Mouse (Mus musculus) kidney, postnatal 0 days (tissue): ENCODE measurements around the gene Tubgcp6. TPM values are rescaled to one million over a fixed set of nuclear protein-coding genes. Genes with fewer than 3 reads are reported as not detected.

Experiments
- ATAC-seq: fragments of 200-750 bp; cut with Nextera tagmentation; replicated peaks from 2 replicates; pipeline ENCODE4 v1.8.0; 2017; ENCODE audit warnings: low read depth, moderate number of reproducible peaks, moderate TSS enrichment, moderate library complexity; ENCODE audit not compliant: low FRiP score
- DNase-seq: peaks from one replicate; pipeline ENCODE4 v3.0.0-alpha.2; 2016; ENCODE audit warnings: low spot score
- H3K27ac ChIP-seq: fragments of 300-500 bp; sonication (generic); 2 replicates; pipeline ENCODE4 v1.5.1; 2014; ENCODE audit warnings: mild to moderate bottlenecking
- H3K27me3 ChIP-seq: fragments of 300-500 bp; sonication (generic); 2 replicates; pipeline ENCODE4 v1.6.1; 2014; ENCODE audit warnings: low read length, mixed read lengths; ENCODE audit not compliant: insufficient read depth
- H3K36me3 ChIP-seq: fragments of 300-500 bp; sonication (generic); 2 replicates; pipeline ENCODE4 v1.6.1; 2014; ENCODE audit warnings: low read length, mixed read lengths; ENCODE audit not compliant: insufficient read depth
- H3K4me1 ChIP-seq: fragments of 300-500 bp; sonication (generic); replicated peaks from 2 replicates; pipeline ENCODE4 v1.6.1; 2014; ENCODE audit warnings: antibody characterized with exemption, low read length, mixed read lengths; ENCODE audit not compliant: insufficient read depth
- H3K4me2 ChIP-seq: fragments of 300-500 bp; sonication (generic); 2 replicates; pipeline ENCODE4 v1.6.1; 2014; ENCODE audit warnings: mild to moderate bottlenecking, low read length, moderate library complexity, mixed read lengths
- H3K4me3 ChIP-seq: fragments of 300-500 bp; sonication (generic); replicated peaks from 2 replicates; pipeline ENCODE4 v1.5.1; 2014; ENCODE audit warnings: low read depth, low read length
- H3K9ac ChIP-seq: fragments of 300-500 bp; sonication (generic); 2 replicates; pipeline ENCODE4 v1.6.1; 2014; ENCODE audit warnings: low read depth, low read length
- H3K9me3 ChIP-seq: fragments of 300-500 bp; sonication (generic); replicated peaks from 2 replicates; pipeline ENCODE4 v1.6.1; 2016; ENCODE audit warnings: low read length, inconsistent platforms, mixed read lengths
- CTCF ChIP-seq: IDR thresholded peaks from 2 replicates; pipeline ENCODE4 v1.5.1; 2016; ENCODE audit warnings: antibody characterized with exemption, low read depth, mild to moderate bottlenecking, moderate library complexity
- WGBS: fragments of 180-500 bp; shearing (Covaris S2); extraction: QIAGEN DNeasy Blood & Tissue Kit; methylation state at CpG from one replicate; pipeline ENCODE4 v1.1.7; 2014; 5-methylcytosine and 5-hydroxymethylcytosine counted together
- polyA plus RNA-seq: library from polyadenylated mRNA; unstranded; fragments of >200 nt; fragmentation: Nextera tagmentation; extraction: Ambion mirVana; gene quantifications from 2 replicates; pipeline ENCODE4 v1.2.1, GENCODE M21; 2015

Tubgcp6 gene
- polyA plus RNA-seq, 1 experiment from 2014 or later = 6.6 TPM

DNA sequence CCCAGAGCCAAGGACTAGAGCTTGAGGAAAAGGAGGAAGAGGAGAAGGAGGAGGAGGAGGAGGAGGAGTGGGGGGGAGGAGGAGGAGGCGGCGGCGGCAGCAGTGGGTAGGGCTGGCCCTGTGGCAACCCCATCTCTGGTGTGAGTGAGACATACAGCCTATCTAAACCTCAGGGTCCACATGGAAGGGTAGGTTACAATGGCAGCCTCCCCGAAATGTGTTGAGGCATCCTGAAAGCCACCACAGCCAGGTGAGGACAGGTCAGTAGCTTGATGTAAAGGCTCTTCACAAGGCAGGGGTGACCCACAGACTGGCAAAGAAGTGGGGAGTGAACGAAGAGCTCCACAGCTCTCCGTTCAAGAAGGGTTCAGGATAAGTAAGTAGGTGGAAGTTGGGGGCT, 15.6 kb upstream of the Tubgcp6 start:
- peaks cover 19% of the 10 kb centered on the region for H3K4me1 ChIP-seq
- 89% methylated on average over 6 of the region's 6 CpGs for WGBS

DNA sequence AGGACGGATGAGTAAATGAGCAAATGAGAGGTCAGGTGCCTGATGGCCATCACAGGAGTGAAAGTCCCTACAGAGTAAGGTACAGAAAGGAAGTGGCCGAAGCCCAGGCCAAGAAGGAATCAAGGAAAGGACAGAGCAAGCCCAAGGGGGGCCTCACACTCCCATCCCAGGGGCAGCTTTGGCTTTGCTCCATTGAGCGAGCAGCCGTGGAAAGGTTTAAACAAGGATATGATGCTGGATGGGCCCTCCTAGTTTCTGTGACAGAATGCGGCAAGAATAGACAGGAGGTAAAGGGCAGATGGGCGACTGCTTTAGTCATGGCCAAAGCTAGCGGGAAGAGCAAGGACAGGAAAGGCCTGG, 15.1 kb upstream of the Tubgcp6 start:
- Histone ChIP-seq H3K36me3 (no peaks in the 10 kb centered on the region), H3K4me2 (no peak overlapping the region), H3K4me1 (peaks cover 19% of the 10 kb centered on the region), H3K9me3 (no peaks in the 10 kb centered on the region), H3K9ac (no peak overlapping the region), H3K27ac (no peak overlapping the region), H3K27me3 (peaks cover 7% of the 10 kb centered on the region; the same call in 1 of the 2 replicates), H3K4me3 (no peak overlapping the region)
- no peak for DNase-seq
- WGBS = 72% methylated on average over 7 of the region's 7 CpGs
- ATAC-seq = no peak
- TF ChIP-seq CTCF = no peak

More for the DNA sequence above, 15.6 kb upstream of the Tubgcp6 start:
- ATAC-seq (no peak), DNase-seq (no peak)
- no peak overlapping the region for H3K4me2 ChIP-seq
- H3K9ac ChIP-seq = no peak overlapping the region
- H3K4me3 ChIP-seq = no peak overlapping the region
- no peak overlapping the region for H3K27ac ChIP-seq
- TF ChIP-seq CTCF = no peak
- no peaks in the 10 kb centered on the region for H3K9me3 ChIP-seq
- H3K27me3 ChIP-seq = peaks cover 7% of the 10 kb centered on the region; the same call in 1 of the 2 replicates
- no peaks in the 10 kb centered on the region for H3K36me3 ChIP-seq

DNA sequence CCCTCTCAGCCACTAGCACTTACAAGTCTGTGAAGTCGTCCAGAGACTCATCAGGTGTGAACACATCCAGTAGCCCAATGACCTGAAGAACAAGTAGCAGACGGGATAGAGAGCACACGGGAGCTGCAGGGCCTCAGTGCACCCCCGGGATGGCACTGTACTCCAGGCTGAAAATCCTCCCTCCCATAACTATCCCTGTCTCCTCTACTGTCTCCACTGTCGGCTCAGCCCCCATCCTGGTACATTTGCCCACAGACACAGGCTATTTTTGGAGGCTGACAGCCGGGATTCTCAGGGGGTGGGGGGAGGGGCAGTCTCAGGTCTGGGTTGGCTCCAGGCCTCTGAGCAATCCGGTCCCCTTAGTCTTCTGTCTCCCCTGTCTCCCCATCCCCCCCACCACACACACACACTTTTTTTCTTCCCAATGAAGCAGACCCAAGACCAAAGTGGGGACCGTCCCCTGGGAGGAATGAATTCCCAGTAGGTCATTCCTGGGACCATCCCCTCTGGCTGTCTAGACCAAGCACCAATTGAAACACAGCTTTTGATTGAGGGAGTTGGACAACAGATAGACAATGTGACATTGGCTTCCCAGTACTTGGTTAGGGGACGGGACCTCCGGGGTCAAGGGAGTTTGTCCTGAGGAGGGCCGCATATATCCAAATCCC, 14.6 kb upstream of the Tubgcp6 start:
- no peak for ATAC-seq
- H3K27me3 ChIP-seq = peaks cover 7% of the 10 kb centered on the region; the same call in 1 of the 2 replicates

DNA sequence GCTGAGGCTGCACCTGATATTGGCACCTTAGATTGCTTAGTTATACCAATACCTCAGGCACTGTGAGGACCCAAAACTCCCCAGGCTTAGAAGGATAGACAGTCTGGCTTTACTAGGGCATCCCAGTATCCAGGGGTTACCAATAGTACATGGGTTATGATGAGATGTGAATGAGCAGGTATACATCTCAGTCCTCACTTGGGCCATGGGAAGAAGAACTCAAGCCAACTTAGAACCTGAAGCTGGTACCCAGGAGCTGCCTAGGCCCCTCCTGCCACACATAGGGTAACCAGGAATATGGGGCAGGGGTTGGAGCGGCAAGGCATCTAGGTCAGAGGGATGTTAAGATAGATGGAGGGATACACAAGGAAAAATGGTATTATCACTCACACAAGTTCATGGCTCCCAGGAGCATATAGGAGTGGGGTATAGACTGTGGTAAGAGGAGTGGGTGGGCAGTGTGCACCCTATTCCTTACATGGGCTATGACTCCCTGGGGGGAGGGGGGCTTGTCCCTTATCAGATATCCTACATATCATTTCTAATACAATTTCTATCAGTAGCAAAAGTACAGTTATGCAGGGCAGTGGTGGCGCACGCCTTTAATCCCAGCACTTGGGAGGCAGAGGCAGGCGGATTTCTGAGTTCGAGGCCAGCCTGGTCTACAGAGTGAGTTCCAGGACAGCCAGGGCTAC, 13.7 kb upstream of the Tubgcp6 start:
- peaks cover 17% of the 10 kb centered on the region for H3K4me1 ChIP-seq
- H3K36me3 ChIP-seq = no peaks in the 10 kb centered on the region
- no peak overlapping the region for H3K9ac ChIP-seq
- 93% methylated on average over 5 of the region's 5 CpGs for WGBS
- no peak for ATAC-seq
- H3K9me3 ChIP-seq = no peaks in the 10 kb centered on the region
- H3K4me3 ChIP-seq = no peak overlapping the region
- no peak overlapping the region for H3K27ac ChIP-seq
- no peak overlapping the region for H3K4me2 ChIP-seq
- no peak for TF ChIP-seq CTCF
- peaks cover 7% of the 10 kb centered on the region; the same call in 1 of the 2 replicates for H3K27me3 ChIP-seq
- DNase-seq = no peak

More for the DNA sequence above, 14.6 kb upstream of the Tubgcp6 start:
- H3K9me3 ChIP-seq = no peaks in the 10 kb centered on the region
- no peak for TF ChIP-seq CTCF
- H3K36me3 ChIP-seq = no peaks in the 10 kb centered on the region
- H3K4me1 ChIP-seq = peaks cover 19% of the 10 kb centered on the region
- no peak overlapping the region for H3K4me3 ChIP-seq
- no peak for DNase-seq
- H3K4me2 ChIP-seq = no peak overlapping the region
- H3K27ac ChIP-seq = no peak overlapping the region
- no peak overlapping the region for H3K9ac ChIP-seq
- WGBS = 71% methylated on average over 11 of the region's 11 CpGs

DNA sequence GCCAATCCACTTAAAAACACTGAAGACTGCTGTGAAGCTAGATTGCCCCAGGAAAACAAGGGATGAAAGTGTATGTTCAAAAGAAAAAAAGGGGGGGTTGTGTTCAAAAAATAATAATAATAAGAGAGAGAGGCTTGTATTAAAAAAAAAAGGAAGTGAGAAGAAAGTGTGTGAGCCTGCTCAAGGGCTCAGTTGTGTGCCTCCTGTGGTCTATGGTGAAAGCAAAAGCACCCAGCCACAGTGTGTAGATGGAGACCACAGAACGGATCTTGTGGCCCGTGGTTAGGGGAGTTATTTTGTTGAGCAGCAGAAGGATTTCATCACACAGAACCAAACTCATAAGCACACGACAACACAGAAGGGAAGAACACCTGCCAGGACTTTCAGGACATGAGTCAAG, 8.4 kb upstream of the Tubgcp6 start:
- H3K27ac ChIP-seq = no peak overlapping the region
- no peaks in the 10 kb centered on the region for H3K27me3 ChIP-seq
- DNase-seq (no peak), ATAC-seq (no peak)
- H3K9ac ChIP-seq = no peak overlapping the region
- H3K4me2 ChIP-seq = no peak overlapping the region
- peaks cover 11% of the 10 kb centered on the region; the same call in 1 of the 2 replicates for H3K4me1 ChIP-seq
- 85% methylated on average over 3 of the region's 3 CpGs for WGBS
- H3K9me3 ChIP-seq = no peaks in the 10 kb centered on the region
- no peak for TF ChIP-seq CTCF
- no peaks in the 10 kb centered on the region for H3K36me3 ChIP-seq
- no peak overlapping the region for H3K4me3 ChIP-seq

DNA sequence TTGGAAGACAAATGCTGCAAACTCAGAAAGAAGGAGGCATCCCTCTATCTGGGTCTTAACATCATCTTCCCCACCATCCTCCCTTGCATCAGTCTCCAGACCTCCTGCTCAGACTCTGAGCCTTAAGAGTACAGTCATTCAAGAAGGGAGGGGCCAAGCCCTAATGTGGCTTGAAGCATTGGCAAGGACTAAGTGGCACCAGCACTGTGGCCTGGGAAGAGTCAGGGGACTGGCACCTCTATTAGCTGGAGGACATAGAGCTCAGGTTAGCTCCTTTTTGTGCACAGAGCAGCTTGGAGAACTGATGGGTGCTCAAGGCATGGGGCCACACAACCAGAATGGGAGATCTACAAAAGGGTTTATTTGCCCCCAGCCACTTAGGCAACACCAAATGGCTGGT, 7.3 kb upstream of the Tubgcp6 start:
- no peak for TF ChIP-seq CTCF
- Histone ChIP-seq H3K4me2 (no peak overlapping the region), H3K9me3 (no peaks in the 10 kb centered on the region), H3K4me3 (no peak overlapping the region), H3K4me1 (peaks cover 11% of the 10 kb centered on the region; the same call in 1 of the 2 replicates), H3K27ac (no peak overlapping the region), H3K36me3 (no peaks in the 10 kb centered on the region), H3K9ac (no peak overlapping the region), H3K27me3 (no peaks in the 10 kb centered on the region)
- no peak for DNase-seq
- ATAC-seq = no peak
